Mouse (Mus musculus) liver, embryonic 13.5 days (tissue): ENCODE measurements around the gene 4930404N11Rik. TPM values are rescaled to one million over a fixed set of nuclear protein-coding genes. Genes with fewer than 3 reads are reported as not detected.
A peak's percentile ranks its signal among the peaks of the same experiment; 100 is the strongest.

Experiments used
- ATAC-seq: fragments of 200-750 bp; cut with Nextera tagmentation; 2 replicates; pipeline ENCODE4 v1.8.0; 2017; ENCODE audit warnings: low read depth, mild to moderate bottlenecking, moderate number of reproducible peaks, moderate library complexity
- DNase-seq: peaks from one replicate; pipeline ENCODE4 v3.0.0; 2022
- H3K27ac ChIP-seq: fragments of 300-500 bp; sonication (generic); 2 replicates; pipeline ENCODE4 v1.5.1; 2015; ENCODE audit warnings: moderate library complexity, mild to moderate bottlenecking, inconsistent platforms
- H3K27me3 ChIP-seq: fragments of 300-500 bp; sonication (generic); 2 replicates; pipeline ENCODE4 v1.6.1; 2015; ENCODE audit warnings: mild to moderate bottlenecking, inconsistent platforms
- H3K36me3 ChIP-seq: fragments of 300-500 bp; sonication (generic); 2 replicates; pipeline ENCODE4 v1.6.1; 2015; ENCODE audit warnings: mild to moderate bottlenecking, inconsistent platforms
- H3K4me1 ChIP-seq: fragments of 300-500 bp; sonication (generic); replicated peaks from 2 replicates; pipeline ENCODE4 v1.6.1; 2015; ENCODE audit warnings: inconsistent platforms
- H3K4me2 ChIP-seq: fragments of 300-500 bp; sonication (generic); 2 replicates; pipeline ENCODE4 v1.6.1; 2015; ENCODE audit warnings: inconsistent platforms, mild to moderate bottlenecking, moderate library complexity
- H3K4me3 ChIP-seq: fragments of 300-500 bp; sonication (generic); replicated peaks from 2 replicates; pipeline ENCODE4 v1.5.1; 2015; ENCODE audit warnings: mild to moderate bottlenecking, inconsistent platforms
- H3K9ac ChIP-seq: fragments of 300-500 bp; sonication (generic); 2 replicates; pipeline ENCODE4 v1.6.1; 2015; ENCODE audit warnings: mild to moderate bottlenecking, inconsistent platforms
- H3K9me3 ChIP-seq: fragments of 300-500 bp; sonication (generic); replicated peaks from 2 replicates; pipeline ENCODE4 v1.6.1; 2016; ENCODE audit warnings: inconsistent platforms
- WGBS: fragments of 180-500 bp; shearing (Covaris S2); methylation state at CpG from one replicate; pipeline ENCODE4 v1.1.7; 2015; ENCODE audit not compliant: insufficient replicate concordance; 5-methylcytosine and 5-hydroxymethylcytosine counted together
- microRNA-seq: library from miRNA; unstranded; fragments of <30 nt; microRNA quantifications from one replicate; pipeline ENCODE4, GENCODE M21; 2016
- polyA plus RNA-seq: library from polyadenylated mRNA; unstranded; fragments of >200 nt; fragmentation: Nextera tagmentation; extraction: Ambion mirVana; gene quantifications from 2 replicates; pipeline ENCODE4 v1.2.1, GENCODE M21; 2015

Gene 4930404N11Rik
- polyA plus RNA-seq, 1 experiment from 2014 or later: 1.2 TPM

GRCm38 (mm10) chr10:81316338-81317060 lies 49.1 kb downstream of the 4930404N11Rik start:
- no peak for ATAC-seq
- no peaks in the 10 kb centered on the region for H3K27me3 ChIP-seq
- H3K4me2 ChIP-seq: peak overlapping the region; percentile 67
- no peaks in the 10 kb centered on the region for H3K9me3 ChIP-seq
- H3K4me1 ChIP-seq: peaks cover 49% of the 10 kb centered on the region
- H3K9ac ChIP-seq: peak overlapping the region; percentile 59
- no peak for DNase-seq
- peak overlapping the region; percentile 38 for H3K4me3 ChIP-seq
- WGBS: 60% methylated on average over 16 of the region's 16 CpGs
- H3K27ac ChIP-seq: peak overlapping the region; percentile 53
- H3K36me3 ChIP-seq: peaks cover 64% of the 10 kb centered on the region

GRCm38 (mm10) chr10:81315587-81315986 lies 50.0 kb downstream of the 4930404N11Rik start:
- Histone ChIP-seq H3K9ac (no peak overlapping the region), H3K4me2 (no peak overlapping the region), H3K27ac (no peak overlapping the region), H3K36me3 (peaks cover 73% of the 10 kb centered on the region), H3K4me3 (no peak overlapping the region), H3K27me3 (no peaks in the 10 kb centered on the region), H3K9me3 (no peaks in the 10 kb centered on the region), H3K4me1 (peaks cover 49% of the 10 kb centered on the region)
- no peak for DNase-seq
- 81% methylated on average over 16 of the region's 16 CpGs for WGBS
- ATAC-seq: no peak

- Histone ChIP-seq H3K9me3 (no peaks in the 10 kb centered on the region), H3K36me3 (peaks cover 87% of the 10 kb centered on the region), H3K4me1 (peaks cover 38% of the 10 kb centered on the region), H3K9ac (no peak overlapping the region), H3K27ac (no peak overlapping the region), H3K4me3 (no peak overlapping the region), H3K4me2 (no peak overlapping the region), H3K27me3 (no peaks in the 10 kb centered on the region)
- no peak for ATAC-seq
- DNase-seq: no peak
- 68% methylated on average over 7 of the region's 7 CpGs for WGBS
Observed at GRCm38 (mm10) chr10:81314201-81314600, 51.4 kb downstream of the 4930404N11Rik start.

- peaks cover 32% of the 10 kb centered on the region for H3K4me1 ChIP-seq
- H3K36me3 ChIP-seq: peaks cover 89% of the 10 kb centered on the region
- no peak overlapping the region for H3K9ac ChIP-seq
- DNase-seq: no peak
- no peak for ATAC-seq
- H3K4me2 ChIP-seq: no peak overlapping the region
- H3K9me3 ChIP-seq: no peaks in the 10 kb centered on the region
- WGBS: 90% methylated on average over 13 of the region's 13 CpGs
- H3K4me3 ChIP-seq: no peak overlapping the region
- no peaks in the 10 kb centered on the region for H3K27me3 ChIP-seq
- H3K27ac ChIP-seq: no peak overlapping the region
Observed at GRCm38 (mm10) chr10:81313581-81313980, 52.0 kb downstream of the 4930404N11Rik start.

Small RNA genes within 50 kb of the gene (microRNA-seq; reads per million reads assigned to microRNA genes)
- gene Mir6913: not detected

Other genes starting within 250 kb of the 4930404N11Rik start
- 49.1 and 49.6 TPM in 2 replicates for gene Zbtb7a, start 230.6 kb downstream of the 4930404N11Rik start, polyA plus RNA-seq
- gene Pias4, start 197.9 kb downstream of the 4930404N11Rik start, polyA plus RNA-seq: 23.5 and 23.8 TPM in 2 replicates
- 369 and 384 TPM in 2 replicates for gene Eef2, start 189.2 kb downstream of the 4930404N11Rik start, polyA plus RNA-seq
- gene Dapk3, start 182.8 kb downstream of the 4930404N11Rik start, polyA plus RNA-seq: 19.3 and 20.9 TPM in 2 replicates
- gene 4930442H23Rik, start 182.0 kb downstream of the 4930404N11Rik start, polyA plus RNA-seq: 0.08 TPM in 1 of 2 replicates, not detected in the other
- gene Nmrk2, start 163.8 kb downstream of the 4930404N11Rik start, polyA plus RNA-seq: not detected in 2 replicates
- gene Atcay, start 135.0 kb downstream of the 4930404N11Rik start, polyA plus RNA-seq: 0.05 and 0.08 TPM in 2 replicates
- gene Zfr2, start 132.7 kb downstream of the 4930404N11Rik start, polyA plus RNA-seq: 0.28 and 0.43 TPM in 2 replicates
- gene Matk, start 112.9 kb downstream of the 4930404N11Rik start, polyA plus RNA-seq: 1.2 and 1.8 TPM in 2 replicates
- 130 and 134 TPM in 2 replicates for gene Mrpl54, start 98.9 kb downstream of the 4930404N11Rik start, polyA plus RNA-seq
- 24.5 and 26.7 TPM in 2 replicates for gene Apba3, start 98.9 kb downstream of the 4930404N11Rik start, polyA plus RNA-seq
- gene Tjp3, start 74.2 kb downstream of the 4930404N11Rik start, polyA plus RNA-seq: 0.35 and 0.43 TPM in 2 replicates
- gene Pip5k1c, start 72.9 kb downstream of the 4930404N11Rik start, polyA plus RNA-seq: 13.2 and 16.7 TPM in 2 replicates
- gene Cactin, start 44.7 kb downstream of the 4930404N11Rik start, polyA plus RNA-seq: 29.5 and 33.0 TPM in 2 replicates
- 5.2 and 5.3 TPM in 2 replicates for gene Tbxa2r, start 37.1 kb downstream of the 4930404N11Rik start, polyA plus RNA-seq
- not detected in 2 replicates for gene Gipc3, start 22.6 kb downstream of the 4930404N11Rik start, polyA plus RNA-seq
- gene Hmg20b, start 15.3 kb downstream of the 4930404N11Rik start, polyA plus RNA-seq: 27.1 and 30.3 TPM in 2 replicates
- gene Mfsd12, start 8.3 kb downstream of the 4930404N11Rik start, polyA plus RNA-seq: 12.5 and 13.1 TPM in 2 replicates
- gene Fzr1, start 12.7 kb upstream of the 4930404N11Rik start, polyA plus RNA-seq: 89.5 and 94.1 TPM in 2 replicates
- gene Dohh, start 18.6 kb upstream of the 4930404N11Rik start, polyA plus RNA-seq: 61.1 and 68.7 TPM in 2 replicates
- gene Gm48551, start 18.6 kb upstream of the 4930404N11Rik start, polyA plus RNA-seq: 0.86 and 0.89 TPM in 2 replicates
- gene Gm48552, start 23.2 kb upstream of the 4930404N11Rik start, polyA plus RNA-seq: 0.93 TPM in 1 of 2 replicates, not detected in the other
- gene Smim24, start 27.2 kb upstream of the 4930404N11Rik start, polyA plus RNA-seq: 1.8 TPM in 2 replicates
- gene Nfic, start 89.8 kb upstream of the 4930404N11Rik start, polyA plus RNA-seq: 9.8 and 9.9 TPM in 2 replicates
- gene Celf5, start 116.9 kb upstream of the 4930404N11Rik start, polyA plus RNA-seq: 0.13 and 0.15 TPM in 2 replicates
- 41.5 TPM in 2 replicates for gene Ncln, start 130.6 kb upstream of the 4930404N11Rik start, polyA plus RNA-seq
- gene S1pr4, start 134.3 kb upstream of the 4930404N11Rik start, polyA plus RNA-seq: 2.3 and 2.4 TPM in 2 replicates
- 7.2 and 7.5 TPM in 2 replicates for gene Gna15, start 158.4 kb upstream of the 4930404N11Rik start, polyA plus RNA-seq
- gene Gna11, start 179.4 kb upstream of the 4930404N11Rik start, polyA plus RNA-seq: 20.0 and 21.4 TPM in 2 replicates
- 201 and 215 TPM in 2 replicates for gene Aes, start 193.7 kb upstream of the 4930404N11Rik start, polyA plus RNA-seq
- gene Tle2, start 208.7 kb upstream of the 4930404N11Rik start, polyA plus RNA-seq: 2.3 and 2.7 TPM in 2 replicates
- 7.3 and 7.6 TPM in 2 replicates for gene Tle6, start 235.3 kb upstream of the 4930404N11Rik start, polyA plus RNA-seq
- 0.50 and 0.56 TPM in 2 replicates for gene BC025920, start 240.5 kb upstream of the 4930404N11Rik start, polyA plus RNA-seq